Mouse (Mus musculus) forebrain, embryonic 13.5 days (tissue): ENCODE measurements around the gene BC052040. TPM values are rescaled to one million over a fixed set of nuclear protein-coding genes. Genes with fewer than 3 reads are reported as not detected.

Source experiments
- ATAC-seq: fragments of 200-750 bp; cut with Nextera tagmentation; 2 replicates; pipeline ENCODE4 v1.8.0; 2017
- H3K27ac ChIP-seq: fragments of 300-500 bp; sonication (generic); 2 replicates; pipeline ENCODE4 v1.5.1; 2015; ENCODE audit warnings: inconsistent platforms, mild to moderate bottlenecking, moderate library complexity
- H3K27me3 ChIP-seq: fragments of 300-500 bp; sonication (generic); 2 replicates; pipeline ENCODE4 v1.6.1; 2015; ENCODE audit warnings: mild to moderate bottlenecking, inconsistent platforms
- H3K36me3 ChIP-seq: fragments of 300-500 bp; sonication (generic); 2 replicates; pipeline ENCODE4 v1.6.1; 2015; ENCODE audit warnings: mild to moderate bottlenecking, inconsistent platforms; ENCODE audit not compliant: poor library complexity, severe bottlenecking
- H3K4me1 ChIP-seq: fragments of 300-500 bp; sonication (generic); 2 replicates; pipeline ENCODE4 v1.6.1; 2015; ENCODE audit warnings: inconsistent platforms
- H3K4me2 ChIP-seq: fragments of 300-500 bp; sonication (generic); 2 replicates; pipeline ENCODE4 v1.6.1; 2015; ENCODE audit warnings: inconsistent platforms, mild to moderate bottlenecking, moderate library complexity
- H3K4me3 ChIP-seq: fragments of 300-500 bp; sonication (generic); 2 replicates; pipeline ENCODE4 v1.5.1; 2015; ENCODE audit warnings: mild to moderate bottlenecking, inconsistent platforms
- H3K9ac ChIP-seq: fragments of 300-500 bp; sonication (generic); 2 replicates; pipeline ENCODE4 v1.6.1; 2015; ENCODE audit warnings: mild to moderate bottlenecking, inconsistent platforms
- H3K9me3 ChIP-seq: fragments of 300-500 bp; sonication (generic); replicated peaks from 2 replicates; pipeline ENCODE4 v1.6.1; 2016; ENCODE audit warnings: inconsistent platforms
- WGBS: fragments of 180-500 bp; shearing (Covaris S2); methylation state at CpG from one replicate; pipeline ENCODE4 v1.1.7; 2015; 5-methylcytosine and 5-hydroxymethylcytosine counted together
- polyA plus RNA-seq: library from polyadenylated mRNA; unstranded; fragments of >200 nt; fragmentation: Nextera tagmentation; extraction: Ambion mirVana; gene quantifications from 2 replicates; pipeline ENCODE4 v1.2.1, GENCODE M21; 2015

Gene BC052040
- polyA plus RNA-seq, 1 experiment from 2014 or later, result 21.0 TPM

- Histone ChIP-seq H3K27ac (no peak overlapping the region), H3K4me3 (no peak overlapping the region), H3K9me3 (no peaks in the 10 kb centered on the region), H3K4me2 (no peak overlapping the region), H3K4me1 (no peaks in the 10 kb centered on the region), H3K9ac (no peak overlapping the region), H3K36me3 (peaks cover 4% of the 10 kb centered on the region; the same call in 1 of the 2 replicates), H3K27me3 (no peaks in the 10 kb centered on the region)
- 94% methylated on average over 7 of the region's 7 CpGs for WGBS
- ATAC-seq, result no peak
Observed at GRCm38 (mm10) chr2:115673054-115673660, 91.6 kb downstream of the BC052040 start.

- ATAC-seq, result no peak
- H3K27ac ChIP-seq, result no peak overlapping the region
- no peaks in the 10 kb centered on the region for H3K27me3 ChIP-seq
- WGBS, result 82% methylated on average over 5 of the region's 5 CpGs
- H3K4me2 ChIP-seq, result no peak overlapping the region
- H3K9ac ChIP-seq, result no peak overlapping the region
- no peaks in the 10 kb centered on the region for H3K4me1 ChIP-seq
- no peaks in the 10 kb centered on the region for H3K36me3 ChIP-seq
- H3K9me3 ChIP-seq, result no peaks in the 10 kb centered on the region
- H3K4me3 ChIP-seq, result no peak overlapping the region
Observed at GRCm38 (mm10) chr2:115678786-115679185, 97.3 kb downstream of the BC052040 start.

- Histone ChIP-seq H3K4me3 (no peak overlapping the region), H3K9ac (no peak overlapping the region), H3K27me3 (no peaks in the 10 kb centered on the region), H3K4me1 (peaks cover 11% of the 10 kb centered on the region), H3K36me3 (no peaks in the 10 kb centered on the region), H3K27ac (no peak overlapping the region), H3K9me3 (no peaks in the 10 kb centered on the region), H3K4me2 (no peak overlapping the region)
- ATAC-seq, result no peak
- WGBS, result 86% methylated on average over 3 of the region's 3 CpGs
Observed at GRCm38 (mm10) chr2:115685250-115685649, 103.7 kb downstream of the BC052040 start.

- H3K27me3 ChIP-seq, result no peaks in the 10 kb centered on the region
- H3K4me2 ChIP-seq, result no peak overlapping the region
- no peak overlapping the region for H3K27ac ChIP-seq
- H3K9me3 ChIP-seq, result no peaks in the 10 kb centered on the region
- H3K9ac ChIP-seq, result no peak overlapping the region
- peaks cover 11% of the 10 kb centered on the region for H3K4me1 ChIP-seq
- ATAC-seq, result no peak
- H3K4me3 ChIP-seq, result no peak overlapping the region
- H3K36me3 ChIP-seq, result peaks cover 5% of the 10 kb centered on the region; the same call in 1 of the 2 replicates
- 92% methylated on average over 4 of the region's 4 CpGs for WGBS
Observed at GRCm38 (mm10) chr2:115687612-115688011, 106.1 kb downstream of the BC052040 start.

GRCm38 (mm10) chr2:115688282-115688681 lies 106.8 kb downstream of the BC052040 start:
- Histone ChIP-seq H3K27me3 (no peaks in the 10 kb centered on the region), H3K36me3 (peaks cover 5% of the 10 kb centered on the region; the same call in 1 of the 2 replicates), H3K4me3 (no peak overlapping the region), H3K9me3 (no peaks in the 10 kb centered on the region), H3K4me1 (peaks cover 11% of the 10 kb centered on the region), H3K4me2 (no peak overlapping the region), H3K27ac (no peak overlapping the region), H3K9ac (no peak overlapping the region)
- WGBS, result 64% methylated on average over 6 of the region's 6 CpGs
- ATAC-seq, result peak; percentile 86

GRCm38 (mm10) chr2:115693841-115694240 lies 112.3 kb downstream of the BC052040 start:
- Histone ChIP-seq H3K4me1 (no peaks in the 10 kb centered on the region), H3K9me3 (no peaks in the 10 kb centered on the region), H3K9ac (no peak overlapping the region), H3K27me3 (no peaks in the 10 kb centered on the region), H3K4me3 (no peak overlapping the region), H3K36me3 (peaks cover 5% of the 10 kb centered on the region; the same call in 1 of the 2 replicates), H3K27ac (no peak overlapping the region), H3K4me2 (no peak overlapping the region)
- ATAC-seq, result no peak
- 84% methylated on average over 3 of the region's 3 CpGs for WGBS

- Histone ChIP-seq H3K4me3 (no peak overlapping the region), H3K9me3 (no peaks in the 10 kb centered on the region), H3K27me3 (no peaks in the 10 kb centered on the region), H3K27ac (no peak overlapping the region), H3K36me3 (peaks cover 5% of the 10 kb centered on the region; the same call in 1 of the 2 replicates), H3K4me2 (no peak overlapping the region), H3K9ac (no peak overlapping the region), H3K4me1 (no peaks in the 10 kb centered on the region)
- ATAC-seq, result no peak
- WGBS, result 79% methylated on average over 6 of the region's 6 CpGs
Observed at GRCm38 (mm10) chr2:115694386-115694785, 112.9 kb downstream of the BC052040 start.

- Histone ChIP-seq H3K4me3 (no peak overlapping the region), H3K9me3 (peaks cover 4% of the 10 kb centered on the region; the same call in 1 of the 2 replicates), H3K36me3 (peaks cover 5% of the 10 kb centered on the region; the same call in 1 of the 2 replicates), H3K4me1 (no peaks in the 10 kb centered on the region), H3K4me2 (no peak overlapping the region), H3K27ac (no peak overlapping the region), H3K27me3 (no peaks in the 10 kb centered on the region), H3K9ac (no peak overlapping the region)
- 93% methylated on average over 5 of the region's 5 CpGs for WGBS
- ATAC-seq, result no peak
Observed at GRCm38 (mm10) chr2:115699032-115699431, 117.5 kb downstream of the BC052040 start.

GRCm38 (mm10) chr2:115702610-115703009 lies 121.1 kb downstream of the BC052040 start:
- 57% methylated on average over 5 of the region's 5 CpGs for WGBS
- Histone ChIP-seq H3K9ac (no peak overlapping the region), H3K4me2 (no peak overlapping the region), H3K27me3 (no peaks in the 10 kb centered on the region), H3K36me3 (peaks cover 5% of the 10 kb centered on the region; the same call in 1 of the 2 replicates), H3K4me3 (no peak overlapping the region), H3K4me1 (peaks cover 2% of the 10 kb centered on the region; the same call in 1 of the 2 replicates), H3K27ac (no peak overlapping the region), H3K9me3 (peaks cover 4% of the 10 kb centered on the region; the same call in 1 of the 2 replicates)
- no peak for ATAC-seq

- no peak for ATAC-seq
- peaks cover 14% of the 10 kb centered on the region for H3K36me3 ChIP-seq
- H3K4me2 ChIP-seq, result no peak overlapping the region
- no peak overlapping the region for H3K27ac ChIP-seq
- 87% methylated on average over 5 of the region's 5 CpGs for WGBS
- H3K27me3 ChIP-seq, result no peaks in the 10 kb centered on the region
- H3K9ac ChIP-seq, result no peak overlapping the region
- H3K4me3 ChIP-seq, result no peak overlapping the region
- peaks cover 10% of the 10 kb centered on the region for H3K4me1 ChIP-seq
- peaks cover 15% of the 10 kb centered on the region for H3K9me3 ChIP-seq
Observed at GRCm38 (mm10) chr2:115717535-115717934, 136.0 kb downstream of the BC052040 start.

GRCm38 (mm10) chr2:115717980-115718379 lies 136.5 kb downstream of the BC052040 start:
- no peak overlapping the region for H3K4me2 ChIP-seq
- H3K4me1 ChIP-seq, result peaks cover 15% of the 10 kb centered on the region
- 94% methylated on average over 3 of the region's 3 CpGs for WGBS
- no peak overlapping the region for H3K9ac ChIP-seq
- peaks cover 14% of the 10 kb centered on the region for H3K36me3 ChIP-seq
- H3K9me3 ChIP-seq, result peaks cover 15% of the 10 kb centered on the region
- no peak overlapping the region for H3K4me3 ChIP-seq
- H3K27ac ChIP-seq, result no peak overlapping the region
- no peak for ATAC-seq
- H3K27me3 ChIP-seq, result no peaks in the 10 kb centered on the region

GRCm38 (mm10) chr2:115723452-115723851 lies 141.9 kb downstream of the BC052040 start:
- no peak overlapping the region for H3K4me3 ChIP-seq
- H3K9me3 ChIP-seq, result peaks cover 15% of the 10 kb centered on the region
- H3K9ac ChIP-seq, result no peak overlapping the region
- H3K36me3 ChIP-seq, result peaks cover 17% of the 10 kb centered on the region
- H3K4me2 ChIP-seq, result no peak overlapping the region
- peak overlapping the region; percentile 44 for H3K27ac ChIP-seq
- no peaks in the 10 kb centered on the region for H3K27me3 ChIP-seq
- peaks cover 59% of the 10 kb centered on the region for H3K4me1 ChIP-seq
- WGBS, result 5% methylated on average over 8 of the region's 8 CpGs
- peak; percentile 51 for ATAC-seq

GRCm38 (mm10) chr2:115724216-115724615 lies 142.7 kb downstream of the BC052040 start:
- ATAC-seq, result no peak
- Histone ChIP-seq H3K4me3 (no peak overlapping the region), H3K9me3 (peaks cover 15% of the 10 kb centered on the region), H3K9ac (no peak overlapping the region), H3K4me2 (0 out of 2 replicates have a peak overlapping the region, but pooled peaks have one; percentile 9), H3K27me3 (no peaks in the 10 kb centered on the region), H3K27ac (peak overlapping the region; percentile 88), H3K4me1 (peaks cover 59% of the 10 kb centered on the region), H3K36me3 (peaks cover 15% of the 10 kb centered on the region)
- 42% methylated on average over 6 of the region's 6 CpGs for WGBS
